Mouse (Mus musculus) adrenal gland, adult 2 months (tissue): ENCODE results near the gene Commd2. TPM values are rescaled to one million over a fixed set of nuclear protein-coding genes. Genes with fewer than 3 reads are reported as not detected.

Experiments used
- DNase-seq: peaks from one replicate; pipeline ENCODE4 v3.0.0; 2021
- microRNA-seq, 2 experiments: library from miRNA; unstranded; fragments of <30 nt; microRNA quantifications; one replicate each; pipeline ENCODE4 v1.2.0; 2021
- polyA plus RNA-seq: library from polyadenylated mRNA; depleted of rRNA; stranded (reverse); fragments of >200 nt; gene quantifications from 2 replicates; pipeline ENCODE4 v1.2.3, GENCODE M21; 2012; rRNA removed
- total RNA-seq, 2 experiments: library from RNA; stranded (reverse); gene quantifications; 2 replicates each; pipeline ENCODE4 v1.2.3; 2021

Commd2 gene
- total and polyA plus RNA-seq, 3 experiments: 7.7 to 30.7 (median 21.4) TPM

DNA sequence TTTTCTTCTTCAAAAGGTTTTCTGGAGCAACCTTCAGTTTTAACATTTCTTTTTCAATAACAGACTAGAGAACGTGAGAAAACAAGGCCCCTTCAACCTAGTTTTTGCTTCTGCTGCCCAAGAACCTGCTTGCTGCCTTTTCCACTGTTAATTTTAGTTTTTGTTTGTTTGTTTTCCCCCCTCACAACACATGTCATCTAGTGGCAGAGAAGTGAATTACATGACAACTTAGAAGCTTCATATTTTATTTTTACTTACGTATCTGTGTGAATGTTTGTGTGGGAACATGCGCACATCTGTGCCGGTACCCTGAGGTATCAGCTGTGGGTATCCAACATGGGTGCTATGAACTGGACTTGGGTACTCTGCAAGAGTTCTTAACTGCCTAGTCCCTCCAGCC, 35.9 kb downstream of the Commd2 start:
- no peak for DNase-seq

GRCm38 (mm10) chr3:57612430-57612997, 39.0 kb downstream of the Commd2 start:
- no peak for DNase-seq

DNA sequence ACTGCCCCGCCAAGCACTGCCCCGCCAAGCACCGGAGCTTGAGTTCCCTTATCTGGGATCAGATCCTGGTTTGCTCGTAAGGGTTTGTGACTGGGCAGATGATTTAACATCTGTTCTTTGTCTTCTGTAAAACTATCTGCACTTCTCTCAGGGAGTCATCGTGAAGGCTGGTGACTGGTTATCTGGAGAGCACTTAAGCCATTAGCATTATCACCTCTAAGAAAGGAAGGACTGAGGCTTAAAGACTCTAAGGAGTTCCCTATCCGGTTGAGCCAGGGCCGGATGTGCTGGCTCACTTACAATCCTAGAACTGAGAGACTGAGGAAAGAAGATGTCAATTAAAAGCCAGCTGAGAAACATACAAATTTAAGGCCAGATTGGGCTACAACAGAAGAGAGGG, 39.7 kb downstream of the Commd2 start:
- DNase-seq: no peak

GRCm38 (mm10) chr3:57604618-57605015, 46.9 kb downstream of the Commd2 start:
- no peak for DNase-seq

DNA sequence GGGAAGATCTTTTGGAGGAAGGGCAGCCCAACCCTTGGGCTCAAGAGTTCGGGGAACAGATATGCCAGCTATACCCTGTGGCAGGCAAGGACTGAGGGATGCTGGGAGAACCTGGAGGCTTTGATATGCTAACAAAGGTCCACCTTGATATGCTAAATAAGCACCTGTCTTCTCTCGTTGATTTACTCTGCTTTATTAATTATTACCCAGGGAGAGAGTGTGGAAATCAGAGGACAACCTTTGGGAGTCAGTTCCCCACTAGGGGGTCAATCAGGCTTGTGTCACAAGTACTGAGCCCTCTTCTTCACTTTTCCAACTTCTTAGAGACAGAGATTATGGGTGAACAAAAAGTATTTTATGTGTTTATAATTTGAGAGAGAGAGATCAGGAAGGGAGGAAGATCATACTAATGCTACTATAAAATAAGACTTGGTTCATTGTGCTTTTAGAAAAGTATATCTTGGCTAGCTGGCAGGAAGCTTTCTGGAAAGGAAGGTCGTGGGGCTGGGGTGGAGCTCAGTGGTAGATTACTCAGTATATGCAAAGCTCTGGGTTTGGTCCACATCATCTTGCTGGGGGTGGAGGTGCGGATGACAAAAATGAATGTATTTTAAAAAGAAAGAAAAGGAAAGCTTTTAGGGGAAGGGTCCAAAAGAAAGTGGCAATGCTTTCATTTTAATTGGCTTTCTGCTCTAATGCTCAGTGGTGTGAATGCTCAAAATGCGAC, 47.5 kb downstream of the Commd2 start:
- no peak for DNase-seq

DNA sequence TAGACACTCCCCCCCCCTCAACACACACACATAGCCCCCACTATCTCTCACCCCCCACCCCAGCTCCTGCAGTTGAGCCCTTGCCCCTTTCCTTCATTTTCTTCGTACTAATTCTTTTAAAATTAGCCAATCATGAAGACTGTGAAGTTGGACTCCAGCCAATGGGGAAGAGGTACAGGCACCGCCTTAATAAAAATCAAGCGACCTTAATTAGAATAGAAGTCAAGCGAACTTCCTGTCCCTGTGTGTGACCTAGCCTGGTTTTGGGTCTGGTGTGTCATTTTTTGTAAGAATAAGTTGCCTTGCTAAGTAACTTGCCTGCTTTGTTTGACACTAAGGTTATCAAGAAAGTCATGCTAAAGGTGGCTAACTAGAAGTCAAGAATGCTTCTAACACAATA, 48.9 kb downstream of the Commd2 start:
- no peak for DNase-seq

GRCm38 (mm10) chr3:57596566-57596965, 54.9 kb downstream of the Commd2 start:
- no peak for DNase-seq

DNA sequence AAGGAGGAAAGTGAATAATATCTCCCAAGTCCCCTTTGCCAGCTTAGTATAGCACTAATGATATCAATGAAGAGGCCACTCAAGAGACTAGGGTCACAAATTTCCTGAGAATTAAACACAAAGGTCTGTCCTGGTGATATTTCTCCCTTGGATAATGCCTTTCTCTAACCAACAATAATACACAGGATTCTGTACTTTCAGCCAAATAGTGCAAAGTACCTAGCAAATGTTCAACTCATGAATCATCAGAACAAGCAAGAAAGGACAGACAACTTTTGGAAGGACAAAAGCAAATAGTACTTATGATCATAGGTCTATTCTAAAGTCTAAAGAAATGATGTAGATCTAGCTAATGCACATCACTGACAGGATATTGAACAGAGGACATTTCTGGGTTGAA, 56.0 kb downstream of the Commd2 start:
- DNase-seq: no peak

Small RNAs within 50 kb of the gene (microRNA-seq; reads per million reads assigned to microRNA genes)
- 0 reads per million in 2 experiments for gene Mir6377

Other genes with a start within 250 kb of the Commd2 start
- 1 to 10 TPM in 1 of 2 experiments, under 1 TPM in 1; 0.86 to 1.5 TPM for gene Tm4sf4, start 226.4 kb downstream of the Commd2 start, total RNA-seq
- gene Tm4sf4, start 226.4 kb downstream of the Commd2 start, polyA plus RNA-seq: 0.27 and 0.36 TPM in 2 replicates
- 10 to 100 TPM; 34.9 to 38.5 TPM for gene Wwtr1, start 75.8 kb downstream of the Commd2 start, total RNA-seq
- 26.6 and 32.0 TPM in 2 replicates for gene Wwtr1, start 75.8 kb downstream of the Commd2 start, polyA plus RNA-seq
- not detected for gene Ankub1, start 41.1 kb upstream of the Commd2 start, total RNA-seq
- not detected in 2 replicates for gene Ankub1, start 41.1 kb upstream of the Commd2 start, polyA plus RNA-seq
- 100 to 1,000 TPM; 100 to 141 TPM for gene Rnf13, start 84.3 kb upstream of the Commd2 start, total RNA-seq
- 24.7 and 42.7 TPM in 2 replicates for gene Rnf13, start 84.3 kb upstream of the Commd2 start, polyA plus RNA-seq
- gene Pfn2, start 196.4 kb upstream of the Commd2 start, total RNA-seq: 10 to 100 TPM; 38.3 to 67.6 TPM
- gene Pfn2, start 196.4 kb upstream of the Commd2 start, polyA plus RNA-seq: 28.6 and 31.6 TPM in 2 replicates